Mouse (Mus musculus) left cerebral cortex, adult 6 months (tissue): ENCODE data around the gene Wee2. TPM values are rescaled to one million over a fixed set of nuclear protein-coding genes. Genes with fewer than 3 reads are reported as not detected.

Source experiments
- long read RNA-seq, 2 experiments: library from polyadenylated mRNA; unstranded; transcript quantifications; one replicate each; pipeline ENCODE4 v2.0.0; 2019 to 2020
- polyA plus RNA-seq: library from polyadenylated mRNA; unstranded; fragments of <200 nt; fragmentation: Nextera tagmentation; gene quantifications from 2 replicates; pipeline ENCODE4 v1.2.3, GENCODE M21; 2021

Wee2 gene
- polyA plus RNA-seq = not detected in 2 replicates
- long read RNA-seq, experiment 1, partial matches to known transcripts = 0 of 1 reads
- long read RNA-seq, experiment 1, other reads (novel, unspliced or antisense) = 1 of 1 reads
- long read RNA-seq, experiment 2 = 0 reads

DNA sequence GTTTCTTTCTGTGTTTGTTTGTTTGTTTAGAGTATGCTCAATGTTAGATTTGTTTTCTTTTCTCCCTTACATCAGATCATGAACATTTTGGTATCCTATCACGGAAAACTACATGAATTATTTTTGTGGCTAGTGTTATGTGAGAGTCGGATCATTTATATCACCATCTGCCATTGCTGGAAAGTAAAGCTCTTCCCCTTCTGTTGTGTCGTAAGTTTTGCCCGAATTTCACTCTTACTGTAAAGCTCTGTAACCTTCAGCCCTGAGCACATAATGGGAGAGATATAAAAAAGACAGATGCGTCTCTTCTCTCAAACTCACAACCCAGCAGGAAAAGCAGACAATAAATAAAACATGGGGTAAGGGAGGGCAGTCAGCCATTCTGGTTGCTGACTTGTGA is at the start of gene Wee2:
TSS of gene Wee2 (plus strand) at position 153 of the 400 bp plus-strand sequence.

DNA sequence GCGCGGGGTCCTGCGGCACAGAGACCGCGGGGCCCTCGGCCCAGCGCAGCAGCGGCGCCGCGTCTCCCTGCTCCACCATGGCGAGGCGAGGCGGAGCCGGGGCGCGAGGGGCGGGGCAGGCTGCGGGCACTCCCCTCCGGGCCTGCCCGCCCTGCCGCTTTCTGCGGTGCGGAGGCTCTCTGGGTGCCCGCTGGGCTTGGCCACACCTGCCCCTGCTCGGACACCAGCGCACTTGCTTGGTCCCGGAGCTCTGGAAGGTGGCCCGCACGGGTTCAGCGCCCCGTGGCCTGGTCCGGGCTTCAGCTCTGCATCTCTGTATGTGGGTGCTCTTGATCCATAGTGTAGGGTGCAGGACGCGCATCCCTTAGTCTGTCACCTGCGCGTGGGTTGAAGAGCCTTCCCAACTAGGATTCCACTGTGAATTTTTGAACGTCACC is 2.8 kb upstream of the Wee2 start, which contains the start of gene E330009J07Rik:
TSS of gene E330009J07Rik (minus strand) at position 89 of the 437 bp plus-strand sequence.

DNA sequence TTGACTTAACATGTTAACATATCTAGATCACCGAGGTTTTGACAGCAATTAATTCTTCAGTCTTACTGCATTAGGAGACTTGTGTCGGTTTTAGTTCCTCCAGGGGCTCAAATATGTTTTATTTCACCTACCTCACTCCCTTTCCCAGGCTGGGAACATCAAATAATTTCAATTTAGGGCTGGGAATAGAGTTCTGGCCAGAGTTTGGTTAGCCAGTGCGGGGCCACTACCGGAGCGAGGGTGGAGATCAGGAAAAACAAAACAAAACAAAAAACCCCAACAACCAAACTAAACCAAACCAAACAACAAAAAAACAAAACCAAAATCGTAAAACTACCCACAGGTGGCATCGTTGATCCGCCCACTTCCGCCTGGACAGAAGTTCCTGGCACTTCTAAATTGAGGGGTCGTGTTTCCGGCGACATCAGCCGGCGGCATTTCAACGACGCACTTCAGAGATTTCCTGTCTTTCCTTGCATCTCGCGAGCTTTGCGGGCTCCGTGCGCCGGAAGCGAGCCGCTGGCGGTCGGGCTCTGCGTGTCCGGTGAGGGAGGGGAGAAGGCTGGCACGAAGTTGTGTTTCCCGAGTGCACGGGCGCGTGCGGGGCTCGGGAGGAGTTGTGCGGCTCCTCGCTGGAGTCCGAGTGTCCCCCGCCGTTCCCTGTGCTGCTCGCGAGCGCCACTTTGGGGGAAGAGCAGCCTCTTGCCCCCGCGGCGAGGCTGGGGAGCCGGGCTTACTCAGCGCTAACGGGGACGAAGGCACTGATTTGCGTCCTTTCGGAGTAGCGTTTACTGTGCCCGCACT is 32.2 kb downstream of the Wee2 start, which contains the start of gene Ssbp1:
TSS of gene Ssbp1 (plus strand) at position 437 of the 804 bp plus-strand sequence.

DNA sequence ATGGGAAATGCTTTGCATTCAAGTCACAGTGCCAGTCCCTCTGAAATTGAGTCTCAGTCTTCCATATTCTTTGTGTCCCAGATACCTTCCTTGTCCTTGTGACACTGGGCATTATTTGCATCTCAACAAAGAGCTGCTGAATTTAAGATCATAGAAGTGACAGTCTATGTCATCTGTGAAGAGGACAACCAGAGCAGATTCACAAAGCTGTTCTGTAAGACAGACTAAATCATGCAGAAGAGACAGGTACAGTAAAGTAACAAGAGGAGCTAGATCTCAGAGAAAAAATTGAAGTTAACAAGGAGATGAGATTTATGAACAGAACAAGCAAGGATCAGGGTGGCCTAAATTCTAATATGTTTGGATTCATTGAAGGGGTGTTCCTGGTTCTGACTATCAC is 52.0 kb downstream of the Wee2 start, which contains the start of gene Tas2r137:
TSS of gene Tas2r137 (plus strand) at position 301 of the 400 bp plus-strand sequence.

DNA sequence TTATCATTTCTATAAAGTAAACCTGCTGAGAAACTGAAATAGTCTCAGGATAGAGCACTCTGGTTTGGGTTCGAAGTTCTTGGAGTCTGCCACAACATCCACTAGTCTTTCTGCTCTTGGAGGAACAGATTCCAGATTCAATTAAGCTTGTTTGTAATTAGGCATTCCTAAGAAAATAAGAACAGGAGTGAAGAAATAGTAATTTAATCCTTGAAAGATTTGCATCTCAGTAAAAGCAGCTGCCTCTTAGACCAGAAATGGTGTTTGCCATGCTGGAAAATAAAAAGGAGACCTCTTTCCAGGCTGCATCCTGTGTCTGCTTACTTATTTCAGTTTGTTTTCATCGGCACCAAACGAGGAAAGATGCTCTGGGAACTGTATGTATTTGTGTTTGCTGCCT is 54.3 kb downstream of the Wee2 start, which contains the start of gene Tas2r108:
TSS of gene Tas2r108 (plus strand) at position 301 of the 400 bp plus-strand sequence.

Other genes with a start within 250 kb of the Wee2 start
- 30.1 and 39.7 TPM in 2 replicates for gene Agk, start 113.9 kb upstream of the Wee2 start, polyA plus RNA-seq
- 6.2 and 9.9 TPM in 2 replicates for gene E330009J07Rik, start 3.0 kb upstream of the Wee2 start, polyA plus RNA-seq
- gene Ssbp1, start 32.3 kb downstream of the Wee2 start, polyA plus RNA-seq = 49.0 and 76.6 TPM in 2 replicates
- not detected in 2 replicates for gene Tas2r137, start 52.1 kb downstream of the Wee2 start, polyA plus RNA-seq
- not detected in 2 replicates for gene Tas2r108, start 54.4 kb downstream of the Wee2 start, polyA plus RNA-seq
- not detected in 2 replicates for gene Prss37, start 80.4 kb downstream of the Wee2 start, polyA plus RNA-seq
- not detected in 2 replicates for gene Olfr461, start 116.0 kb downstream of the Wee2 start, polyA plus RNA-seq
- gene Olfr460, start 130.4 kb downstream of the Wee2 start, polyA plus RNA-seq = not detected in 2 replicates
- gene Clec5a, start 146.7 kb downstream of the Wee2 start, polyA plus RNA-seq = 5.5 and 7.8 TPM in 2 replicates
- gene Tas2r138, start 174.2 kb downstream of the Wee2 start, polyA plus RNA-seq = not detected in 2 replicates
- gene Mgam, start 189.7 kb downstream of the Wee2 start, polyA plus RNA-seq = not detected in 2 replicates